Mouse (Mus musculus) bone marrow, adult 2 months (tissue): ENCODE results near the gene Cdc14b.

Experiments used
- CTCF ChIP-seq: fragments of 200-500 bp; IDR thresholded peaks from 2 replicates; pipeline ENCODE4 v1.5.1; 2011; ENCODE audit warnings: low read length, control low read depth; ENCODE audit not compliant: control insufficient read depth, insufficient read depth
- POLR2A ChIP-seq: fragments of 200-500 bp; IDR thresholded peaks from 2 replicates; pipeline ENCODE4 v1.6.1; 2011; ENCODE audit warnings: low read depth, mild to moderate bottlenecking, control low read depth, low read length, borderline replicate concordance; ENCODE audit not compliant: control insufficient read depth

GRCm38 (mm10) chr13:64197899-64198298 lies 77.2 kb downstream of the Cdc14b start:
- TF ChIP-seq CTCF (no peak), POLR2A (no peak)
